Mouse (Mus musculus): ENCODE data around the gene Adh7. TPM values are rescaled to one million over a fixed set of nuclear protein-coding genes. Genes with fewer than 3 reads are reported as not detected.

The Adh7 gene
- polyA plus RNA-seq, 1 experiment from 2014 or later: 0.20 TPM

- no peak overlapping the region; the same call in 1 of the 2 replicates for H3K27ac ChIP-seq
Observed at GRCm38 (mm10) chr3:138244338-138244874, 26.8 kb downstream of the Adh7 start.

GRCm38 (mm10) chr3:138246511-138247020 lies 29.0 kb downstream of the Adh7 start:
- no peak for DNase-seq (ENCODE audit: low spot score)
- no peak overlapping the region for H3K4me3 ChIP-seq
- H3K36me3 ChIP-seq: no peaks in the 10 kb centered on the region
- H3K27me3 ChIP-seq (ENCODE audit: low read depth, poor library complexity, severe bottlenecking): no peaks in the 10 kb centered on the region
- peaks cover 11% of the 10 kb centered on the region; the same call in 1 of the 2 replicates for H3K4me1 ChIP-seq
- no peaks in the 10 kb centered on the region for H3K9me3 ChIP-seq (replicated peaks)
- H3K27ac ChIP-seq: no peak overlapping the region

More at GRCm38 (mm10) chr3:138244338-138244874, 26.8 kb downstream of the Adh7 start:
- no peak overlapping the region for H3K4me3 ChIP-seq
- no peak for DNase-seq (ENCODE audit: low spot score)
- no peaks in the 10 kb centered on the region for H3K36me3 ChIP-seq
- no peaks in the 10 kb centered on the region for H3K27me3 ChIP-seq (ENCODE audit: low read depth, poor library complexity, severe bottlenecking)
- H3K9me3 ChIP-seq (replicated peaks): no peaks in the 10 kb centered on the region
- peaks cover 15% of the 10 kb centered on the region; the same call in 1 of the 2 replicates for H3K4me1 ChIP-seq
- 75% methylated on average over 7 of the region's 7 CpGs for WGBS

- 85% methylated on average over 4 of the region's 4 CpGs for WGBS
- Histone ChIP-seq H3K36me3 (no peaks in the 10 kb centered on the region), H3K27ac (no peak overlapping the region), H3K4me1 (peaks cover 7% of the 10 kb centered on the region; the same call in 1 of the 2 replicates), H3K4me3 (no peak overlapping the region), H3K27me3 (ENCODE audit: low read depth, poor library complexity, severe bottlenecking) (no peaks in the 10 kb centered on the region), H3K9me3 (replicated peaks) (no peaks in the 10 kb centered on the region)
- no peak for DNase-seq (ENCODE audit: low spot score)
Observed at GRCm38 (mm10) chr3:138247241-138247640, 29.7 kb downstream of the Adh7 start.

GRCm38 (mm10) chr3:138248011-138248410 lies 30.5 kb downstream of the Adh7 start:
- WGBS: 91% methylated on average over 7 of the region's 7 CpGs
- Histone ChIP-seq H3K9me3 (replicated peaks) (no peaks in the 10 kb centered on the region), H3K27me3 (ENCODE audit: low read depth, poor library complexity, severe bottlenecking) (no peaks in the 10 kb centered on the region), H3K27ac (no peak overlapping the region), H3K36me3 (no peaks in the 10 kb centered on the region), H3K4me3 (no peak overlapping the region), H3K4me1 (peaks cover 13% of the 10 kb centered on the region; the same call in 1 of the 2 replicates)
- DNase-seq (ENCODE audit: low spot score): no peak

GRCm38 (mm10) chr3:138248746-138249145 lies 31.2 kb downstream of the Adh7 start:
- no peak for DNase-seq (ENCODE audit: low spot score)
- 86% methylated on average over 8 of the region's 8 CpGs for WGBS

GRCm38 (mm10) chr3:138251156-138251555 lies 33.6 kb downstream of the Adh7 start:
- H3K4me1 ChIP-seq: peaks cover 19% of the 10 kb centered on the region
- 88% methylated on average over 6 of the region's 6 CpGs for WGBS
- no peak overlapping the region for H3K4me3 ChIP-seq
- H3K9me3 ChIP-seq (replicated peaks): no peaks in the 10 kb centered on the region
- no peak overlapping the region for H3K27ac ChIP-seq
- H3K36me3 ChIP-seq: no peaks in the 10 kb centered on the region
- no peaks in the 10 kb centered on the region for H3K27me3 ChIP-seq (ENCODE audit: low read depth, poor library complexity, severe bottlenecking)
- no peak for DNase-seq (ENCODE audit: low spot score)

More at GRCm38 (mm10) chr3:138248746-138249145, 31.2 kb downstream of the Adh7 start:
- Histone ChIP-seq H3K4me1 (peaks cover 16% of the 10 kb centered on the region), H3K4me3 (no peak overlapping the region), H3K27ac (no peak overlapping the region), H3K36me3 (no peaks in the 10 kb centered on the region), H3K9me3 (replicated peaks) (no peaks in the 10 kb centered on the region), H3K27me3 (ENCODE audit: low read depth, poor library complexity, severe bottlenecking) (no peaks in the 10 kb centered on the region)

GRCm38 (mm10) chr3:138254205-138254604 lies 36.6 kb downstream of the Adh7 start:
- Histone ChIP-seq H3K36me3 (no peaks in the 10 kb centered on the region), H3K4me1 (peaks cover 19% of the 10 kb centered on the region), H3K27ac (no peak overlapping the region), H3K27me3 (ENCODE audit: low read depth, poor library complexity, severe bottlenecking) (no peaks in the 10 kb centered on the region), H3K9me3 (replicated peaks) (no peaks in the 10 kb centered on the region), H3K4me3 (no peak overlapping the region)
- WGBS: 84% methylated on average over 5 of the region's 5 CpGs
- no peak for DNase-seq (ENCODE audit: low spot score)

DNA sequence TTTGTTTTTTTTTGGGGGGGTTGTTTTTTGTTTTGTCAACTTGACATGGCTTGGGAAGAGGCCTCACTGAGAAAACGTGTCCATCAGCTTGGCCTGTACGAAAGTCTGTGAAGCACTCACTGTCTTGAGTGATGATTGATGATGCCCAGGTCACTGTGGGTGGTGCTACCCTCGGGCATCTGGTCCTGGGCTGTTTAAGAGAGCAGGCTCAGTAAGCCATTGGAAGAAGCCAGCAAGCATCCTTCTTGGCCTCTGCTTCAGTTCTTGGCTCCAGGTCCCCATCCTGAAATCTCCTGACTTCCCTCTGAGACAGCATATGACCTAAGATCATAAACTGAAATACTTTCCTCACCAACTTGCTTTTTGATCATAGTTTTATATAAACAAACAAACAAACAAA lies 37.8 kb downstream of the Adh7 start:
- Histone ChIP-seq H3K9me3 (replicated peaks) (no peaks in the 10 kb centered on the region), H3K4me1 (peaks cover 19% of the 10 kb centered on the region), H3K36me3 (no peaks in the 10 kb centered on the region), H3K27me3 (ENCODE audit: low read depth, poor library complexity, severe bottlenecking) (no peaks in the 10 kb centered on the region), H3K27ac (no peak overlapping the region), H3K4me3 (no peak overlapping the region)
- WGBS: 28% methylated on average over 3 of the region's 3 CpGs
- DNase-seq (ENCODE audit: low spot score): no peak

- H3K4me3 ChIP-seq: no peak overlapping the region
- WGBS: 78% methylated on average over 9 of the region's 9 CpGs
- no peak overlapping the region for H3K27ac ChIP-seq
- H3K4me1 ChIP-seq: peaks cover 19% of the 10 kb centered on the region
- DNase-seq (ENCODE audit: low spot score): no peak
- no peaks in the 10 kb centered on the region for H3K9me3 ChIP-seq (replicated peaks)
- no peaks in the 10 kb centered on the region for H3K36me3 ChIP-seq
- H3K27me3 ChIP-seq (ENCODE audit: low read depth, poor library complexity, severe bottlenecking): no peaks in the 10 kb centered on the region
Observed at GRCm38 (mm10) chr3:138255780-138256550, 38.4 kb downstream of the Adh7 start.

DNA sequence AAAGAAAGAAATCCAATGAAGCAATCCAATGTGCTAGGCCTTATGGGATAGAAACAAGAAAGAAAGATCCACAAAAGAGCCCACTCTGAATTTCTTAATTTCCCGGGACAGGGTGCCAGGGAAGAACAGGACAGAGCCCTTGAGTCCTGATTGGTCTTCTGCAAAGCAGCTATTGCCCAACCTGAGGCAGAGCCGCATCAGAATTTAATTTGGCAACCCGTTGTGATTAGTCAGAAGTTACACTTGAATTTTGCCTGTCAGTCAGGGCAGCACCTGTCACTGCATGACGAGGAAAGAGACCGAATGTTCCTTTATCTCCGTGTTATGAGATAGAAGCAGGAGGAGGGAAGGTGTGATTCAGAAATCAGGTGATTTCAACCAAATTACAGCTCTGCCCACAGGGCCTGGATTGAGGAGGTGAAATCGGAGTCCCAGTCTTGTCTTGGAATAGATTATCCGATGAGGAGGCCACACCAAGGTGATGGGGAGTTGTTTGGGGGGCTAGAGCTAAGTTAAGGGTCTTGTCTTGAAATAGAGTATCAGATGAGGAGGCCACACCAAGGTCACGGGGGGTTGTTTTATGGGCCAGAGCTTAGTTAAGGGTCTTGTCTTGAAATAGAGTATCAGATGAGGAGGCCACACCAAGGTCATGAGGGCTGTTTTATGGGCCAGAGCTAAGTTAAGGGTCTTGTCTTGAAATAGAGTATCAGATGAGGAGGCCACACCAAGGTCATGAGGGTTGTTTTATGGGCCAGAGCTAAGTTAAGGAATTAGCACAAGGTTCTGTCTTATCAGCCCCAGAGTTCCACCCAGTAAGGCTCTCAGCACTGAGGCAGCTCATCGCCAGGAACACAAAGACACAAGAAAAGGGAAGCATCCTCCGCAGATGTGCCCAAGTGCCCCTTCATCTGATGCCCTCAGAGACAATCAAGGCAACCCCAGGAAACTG lies 43.4 kb downstream of the Adh7 start, which contains the start of gene Adh1:
Adh1 (plus strand) TSS at position 271 of the 949 bp plus-strand sequence.
- WGBS: 84% methylated on average over 11 of the region's 11 CpGs
- no peaks in the 10 kb centered on the region for H3K27me3 ChIP-seq (ENCODE audit: low read depth, poor library complexity, severe bottlenecking)
- peaks cover 4% of the 10 kb centered on the region; the same call in 1 of the 2 replicates for H3K4me1 ChIP-seq
- DNase-seq (ENCODE audit: low spot score): no peak
- H3K36me3 ChIP-seq: no peaks in the 10 kb centered on the region
- H3K27ac ChIP-seq: no peak within 1 kb of the TSS
- H3K4me3 ChIP-seq: no peak within 1 kb of the TSS
- H3K9me3 ChIP-seq (replicated peaks): no peaks in the 10 kb centered on the region

- Histone ChIP-seq H3K27me3 (ENCODE audit: low read depth, poor library complexity, severe bottlenecking) (no peaks in the 10 kb centered on the region), H3K4me1 (peaks cover 4% of the 10 kb centered on the region; the same call in 1 of the 2 replicates), H3K27ac (no peak overlapping the region), H3K36me3 (no peaks in the 10 kb centered on the region), H3K4me3 (no peak overlapping the region), H3K9me3 (replicated peaks) (no peaks in the 10 kb centered on the region)
- DNase-seq (ENCODE audit: low spot score): no peak
- 45% methylated on average over 4 of the region's 4 CpGs for WGBS
Observed at GRCm38 (mm10) chr3:138262568-138262967, 45.0 kb downstream of the Adh7 start.

GRCm38 (mm10) chr3:138263154-138263930 lies 45.8 kb downstream of the Adh7 start:
- no peak for DNase-seq (ENCODE audit: low spot score)
- Histone ChIP-seq H3K4me3 (no peak overlapping the region), H3K27me3 (ENCODE audit: low read depth, poor library complexity, severe bottlenecking) (no peaks in the 10 kb centered on the region), H3K9me3 (replicated peaks) (no peaks in the 10 kb centered on the region), H3K4me1 (peaks cover 4% of the 10 kb centered on the region; the same call in 1 of the 2 replicates), H3K36me3 (no peaks in the 10 kb centered on the region), H3K27ac (no peak overlapping the region)
- WGBS: 87% methylated on average over 5 of the region's 5 CpGs

Data from limb, embryonic 10.5 days (tissue).